Mouse (Mus musculus): ENCODE measurements at regions not wholly inside any gene's neighbourhood (a gene's known extent, or its start where the extent isn't known, plus 50 kb on each side); places are given as distances from the start of the nearest gene placed in this dataset.

DNA sequence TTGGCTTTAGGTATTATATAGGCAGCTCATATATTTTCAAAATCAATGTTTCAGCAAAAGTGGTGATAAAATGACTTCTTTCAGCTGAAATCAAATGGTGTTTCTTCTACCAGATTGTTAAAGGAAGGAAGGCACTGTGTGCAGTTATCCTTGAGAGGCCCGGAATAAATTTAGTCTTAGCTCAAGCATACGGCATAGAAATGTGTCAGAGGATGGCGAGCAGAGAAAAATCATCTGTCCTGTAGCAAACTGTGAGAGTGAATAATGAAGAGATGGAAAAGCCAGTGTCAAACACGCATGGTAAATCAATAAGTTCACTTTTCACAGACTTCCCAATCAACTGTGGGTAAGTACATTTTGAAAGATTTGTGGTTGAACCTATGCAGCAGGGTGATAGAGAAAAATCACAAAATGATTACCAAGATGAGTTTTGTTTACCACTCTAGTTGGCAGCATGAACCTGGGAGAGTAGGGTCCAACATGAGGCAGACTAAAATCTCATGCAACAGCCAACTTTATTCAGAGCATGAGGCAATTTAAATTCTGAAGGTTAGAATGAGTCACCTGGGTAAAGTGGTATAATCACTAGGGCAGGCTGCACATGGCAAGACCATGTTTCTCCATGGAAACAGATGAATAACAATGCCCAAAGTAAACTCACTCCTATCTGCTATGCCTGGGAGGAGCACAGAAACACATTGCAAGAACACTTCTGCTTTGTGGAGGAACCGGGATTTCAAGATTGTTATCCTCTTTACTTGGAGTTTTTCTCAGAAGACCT lies 55.7 kb downstream of the AI429214 start:
- Histone ChIP-seq H3K27me3 (replicated peaks) (no peaks in the 10 kb centered on the region), H3K4me1 (ENCODE audit: control insufficient read depth in 1 of 2, insufficient read depth in 2 of 2) (no peaks in the 10 kb centered on the region), H3K79me2 (replicated peaks; ENCODE audit: control insufficient read depth, extremely low read depth, insufficient read depth, poor library complexity, severe bottlenecking) (no peaks in the 10 kb centered on the region), H3K4me2 (ENCODE audit: insufficient read depth, low read depth, poor library complexity, severe bottlenecking) (no peak overlapping the region), H3K4me3 (replicated peaks in 1 of 3; ENCODE audit: low read depth in 2 of 3, low read length in 2 of 3, poor library complexity in 1 of 3) (no peak overlapping the region), H3K9me3 (replicated peaks; ENCODE audit: low read length) (peaks cover 38% of the 10 kb centered on the region), H3K36me3 (replicated peaks in 1 of 2; ENCODE audit: control insufficient read depth in 1 of 2, insufficient read depth in 1 of 2, low read length in 1 of 2) (no peaks in the 10 kb centered on the region), H3K9ac (ENCODE audit: insufficient read depth, low read depth) (no peak overlapping the region), H3K27ac (ENCODE audit: insufficient read depth, low read depth) (no peak overlapping the region)
- dilution Hi-C loops (cut with MboI; ENCODE audit: extremely low pct_ligation_motif_present, extremely low pct_unique_long_range_greater_than_20kb, low sequenced_read_pairs) (no loop called here), in situ Hi-C loops (cut with MboI; ENCODE audit: low pct_ligation_motif_present, low pct_unique_long_range_greater_than_20kb, low sequenced_read_pairs) (no loop called here)
- no peak for DNase-seq (ENCODE audit: extremely low read depth)
- TF ChIP-seq KAT2A (IDR thresholded peaks at IDR 0.05; ENCODE audit: insufficient replicate concordance, low read length) (no peak), GABPA (IDR thresholded peaks at IDR 0.05; ENCODE audit: insufficient replicate concordance, low read depth, low read length) (no peak)

DNA sequence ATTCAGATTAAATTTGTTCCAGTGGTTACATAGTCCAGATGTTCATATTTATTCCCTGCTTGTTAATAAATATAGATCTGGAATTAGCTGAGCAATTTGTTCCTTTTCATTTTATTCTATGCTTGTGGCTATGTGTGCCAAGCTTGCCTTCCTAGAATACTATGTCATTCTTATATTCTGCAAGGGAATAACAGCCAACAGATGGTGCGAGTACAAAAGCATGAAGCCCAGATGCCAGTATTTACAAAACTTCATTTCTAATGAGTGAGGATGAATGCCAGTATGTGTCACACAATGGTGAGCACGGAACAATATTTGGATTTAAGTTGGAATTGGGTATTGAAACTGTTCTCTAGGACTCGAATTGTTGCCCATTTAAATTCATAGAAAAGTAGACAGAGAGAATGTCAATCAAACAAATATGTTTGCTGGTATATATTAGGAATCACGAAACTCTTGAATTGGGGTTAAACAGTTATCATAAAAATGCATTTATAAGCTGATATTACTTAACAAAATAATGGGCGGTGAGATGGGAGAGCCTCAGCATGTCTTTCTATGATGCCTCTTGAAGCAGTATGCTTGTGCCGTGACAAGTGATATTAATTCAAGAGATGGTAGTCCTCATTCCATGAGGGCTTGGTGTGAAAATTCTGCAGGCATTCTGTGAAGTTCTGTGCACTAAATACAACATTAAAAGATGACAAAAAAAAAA lies 56.7 kb downstream of the AI429214 start:
- Histone ChIP-seq H3K9me3 (replicated peaks; ENCODE audit: low read length) (peaks cover 39% of the 10 kb centered on the region), H3K27me3 (replicated peaks) (no peaks in the 10 kb centered on the region), H3K79me2 (replicated peaks; ENCODE audit: control insufficient read depth, extremely low read depth, insufficient read depth, poor library complexity, severe bottlenecking) (no peaks in the 10 kb centered on the region), H3K27ac (ENCODE audit: insufficient read depth, low read depth) (no peak overlapping the region), H3K9ac (ENCODE audit: insufficient read depth, low read depth) (no peak overlapping the region), H3K4me3 (replicated peaks in 1 of 3; ENCODE audit: low read depth in 2 of 3, low read length in 2 of 3, poor library complexity in 1 of 3) (no peak overlapping the region), H3K4me1 (ENCODE audit: control insufficient read depth in 1 of 2, insufficient read depth in 2 of 2) (no peaks in the 10 kb centered on the region), H3K4me2 (ENCODE audit: insufficient read depth, low read depth, poor library complexity, severe bottlenecking) (no peak overlapping the region), H3K36me3 (replicated peaks in 1 of 2; ENCODE audit: control insufficient read depth in 1 of 2, insufficient read depth in 1 of 2, low read length in 1 of 2) (no peaks in the 10 kb centered on the region)
- no peak for DNase-seq (ENCODE audit: extremely low read depth)
- in situ Hi-C loops (cut with MboI; ENCODE audit: low pct_ligation_motif_present, low pct_unique_long_range_greater_than_20kb, low sequenced_read_pairs) = no loop called here
- dilution Hi-C loops (cut with MboI; ENCODE audit: extremely low pct_ligation_motif_present, extremely low pct_unique_long_range_greater_than_20kb, low sequenced_read_pairs) = no loop called here
- TF ChIP-seq NELFE (IDR thresholded peaks at IDR 0.05; ENCODE audit: low read depth, low read length) (no peak), JUND (conservative IDR thresholded peaks at IDR 0.05; ENCODE audit: low read depth, low read length) (no peak)

DNA sequence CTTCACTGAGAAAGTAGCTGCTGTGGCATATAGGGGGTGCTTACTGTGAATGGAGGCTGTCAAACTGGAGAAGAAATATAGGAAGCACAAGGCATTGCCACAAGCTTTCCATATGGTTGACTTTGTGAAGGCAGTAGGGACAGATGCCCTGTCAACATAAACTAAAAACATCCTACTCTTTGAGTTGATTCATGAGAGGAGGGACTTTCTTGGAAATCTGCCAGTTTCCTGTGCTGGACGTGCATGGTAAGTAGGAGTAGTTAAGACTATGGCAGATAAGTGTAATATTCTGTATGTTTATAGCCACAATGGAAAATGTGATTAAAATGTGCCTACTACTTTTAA lies 57.3 kb downstream of the AI429214 start:
- Histone ChIP-seq H3K36me3 (replicated peaks in 1 of 2; ENCODE audit: control insufficient read depth in 1 of 2, insufficient read depth in 1 of 2, low read length in 1 of 2) (no peaks in the 10 kb centered on the region), H3K79me2 (replicated peaks; ENCODE audit: control insufficient read depth, extremely low read depth, insufficient read depth, poor library complexity, severe bottlenecking) (no peaks in the 10 kb centered on the region), H3K9me3 (replicated peaks; ENCODE audit: low read length) (peaks cover 36% of the 10 kb centered on the region), H3K9ac (ENCODE audit: insufficient read depth, low read depth) (no peak overlapping the region), H3K27ac (ENCODE audit: insufficient read depth, low read depth) (no peak overlapping the region), H3K4me2 (ENCODE audit: insufficient read depth, low read depth, poor library complexity, severe bottlenecking) (no peak overlapping the region), H3K4me1 (ENCODE audit: control insufficient read depth in 1 of 2, insufficient read depth in 2 of 2) (no peaks in the 10 kb centered on the region), H3K4me3 (replicated peaks in 1 of 3; ENCODE audit: low read depth in 2 of 3, low read length in 2 of 3, poor library complexity in 1 of 3) (no peak overlapping the region), H3K27me3 (replicated peaks) (no peaks in the 10 kb centered on the region)
- dilution Hi-C loops (cut with MboI; ENCODE audit: extremely low pct_ligation_motif_present, extremely low pct_unique_long_range_greater_than_20kb, low sequenced_read_pairs) = no loop called here
- in situ Hi-C loops (cut with MboI; ENCODE audit: low pct_ligation_motif_present, low pct_unique_long_range_greater_than_20kb, low sequenced_read_pairs) = no loop called here
- TF ChIP-seq POLR2AphosphoS2 (IDR thresholded peaks at IDR 0.05; ENCODE audit: low read depth, low read length) (no peak), ETS1 (conservative IDR thresholded peaks at IDR 0.05; ENCODE audit: low read depth, low read length) (no peak), JUN (IDR thresholded peaks at IDR 0.05; ENCODE audit: insufficient read depth, low read depth, low read length) (no peak), IRF4 (IDR thresholded peaks at IDR 0.05; ENCODE audit: low read depth, low read length) (no peak), CHD1 (IDR thresholded peaks at IDR 0.05; ENCODE audit: low read depth, low read length) (no peak), E2F4 (IDR thresholded peaks at IDR 0.05; ENCODE audit: insufficient replicate concordance, low read depth, low read length) (no peak), SMC3 (IDR thresholded peaks at IDR 0.05; ENCODE audit: low read depth, low read length) (no peak), MXI1 (IDR thresholded peaks at IDR 0.05; ENCODE audit: low read depth, low read length) (no peak), TBP (conservative IDR thresholded peaks at IDR 0.05; ENCODE audit: low read depth, low read length) (no peak), ZKSCAN1 (IDR thresholded peaks at IDR 0.05; ENCODE audit: borderline replicate concordance, low read depth, low read length) (no peak), PAX5 (IDR thresholded peaks at IDR 0.05; ENCODE audit: low read length) (no peak), GABPA (IDR thresholded peaks at IDR 0.05; ENCODE audit: insufficient replicate concordance, low read depth, low read length) (no peak), CHD2 (IDR thresholded peaks at IDR 0.05; ENCODE audit: low read length) (no peak), JUND (conservative IDR thresholded peaks at IDR 0.05; ENCODE audit: low read depth, low read length) (no peak), USF1 (IDR thresholded peaks at IDR 0.05; ENCODE audit: low read depth, low read length) (no peak), ZNF384 (IDR thresholded peaks at IDR 0.05; ENCODE audit: low read depth, low read length) (no peak)
- DNase-seq (ENCODE audit: extremely low read depth) = no peak
